Mouse (Mus musculus): ENCODE results near the gene Ube2h. TPM values are rescaled to one million over a fixed set of nuclear protein-coding genes. Genes with fewer than 3 reads are reported as not detected.

Ube2h gene
- polyA plus RNA-seq, 1 experiment = 69.7 TPM

DNA sequence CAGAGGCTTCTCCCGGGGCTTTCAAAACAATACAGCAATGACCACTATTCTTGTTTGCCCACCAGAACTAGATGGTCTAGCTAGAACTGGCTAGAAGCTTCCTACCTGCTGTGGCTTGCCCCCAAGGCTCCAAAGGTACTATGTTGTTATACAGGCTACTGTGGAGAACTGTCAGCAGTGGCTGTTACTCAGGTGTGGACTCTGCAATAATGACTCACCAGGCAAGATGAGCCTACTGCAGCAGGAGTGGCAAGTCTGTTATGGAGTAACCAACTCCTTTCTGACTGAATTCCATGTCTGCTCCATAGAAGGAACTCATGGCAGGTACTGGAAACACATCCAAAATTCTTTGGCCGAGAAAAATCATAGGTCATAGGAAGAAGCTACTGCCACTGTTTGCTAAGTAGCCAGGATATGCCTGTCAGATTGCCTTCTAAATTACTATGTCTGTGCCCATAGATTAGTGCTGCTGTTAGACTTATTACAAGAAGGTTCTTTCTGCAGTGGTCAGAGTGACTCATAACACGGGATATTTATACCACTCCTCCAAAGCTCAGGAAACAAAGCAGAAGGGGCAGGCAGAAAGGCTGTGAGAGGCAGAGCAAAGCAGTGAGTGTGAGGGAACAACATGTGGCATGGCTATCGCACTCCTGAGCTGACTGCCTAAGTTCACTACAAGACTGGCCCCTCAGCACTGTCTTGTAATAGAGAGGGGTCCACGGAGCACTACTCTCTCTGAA, 51.9 kb downstream of the Ube2h start:
- DNase-seq (ENCODE audit: low read depth in 1 of 2, low spot score in 2 of 2) = no peak
- peaks cover 17% of the 10 kb centered on the region for H3K36me3 ChIP-seq (ENCODE audit: control insufficient read depth, insufficient read depth, low read length)
- WGBS = 79% methylated on average over 5 of the region's 5 CpGs
- H3K27me3 ChIP-seq (ENCODE audit: control insufficient read depth, insufficient read depth, low read length) = no peaks in the 10 kb centered on the region
- H3K27ac ChIP-seq (ENCODE audit: insufficient read depth, low read length) = no peak overlapping the region
- no peaks in the 10 kb centered on the region for H3K4me1 ChIP-seq (ENCODE audit: control insufficient read depth, insufficient read depth, insufficient read length)
- H3K4me3 ChIP-seq (ENCODE audit: extremely low read depth, insufficient read depth, insufficient read length) = no peak overlapping the region
- TF ChIP-seq POLR2A (IDR thresholded peaks at IDR 0.05; ENCODE audit: low read depth, low read length) (no peak), CTCF (IDR thresholded peaks at IDR 0.05; ENCODE audit: extremely low read depth, insufficient read depth, insufficient read length, insufficient replicate concordance) (no peak)

- peaks cover 13% of the 10 kb centered on the region for H3K36me3 ChIP-seq (ENCODE audit: control insufficient read depth, insufficient read depth, low read length)
- H3K4me3 ChIP-seq (ENCODE audit: extremely low read depth, insufficient read depth, insufficient read length) = no peak overlapping the region
- H3K4me1 ChIP-seq (ENCODE audit: control insufficient read depth, insufficient read depth, insufficient read length) = no peaks in the 10 kb centered on the region
- 90% methylated on average over 3 of the region's 3 CpGs for WGBS
- H3K27me3 ChIP-seq (ENCODE audit: control insufficient read depth, insufficient read depth, low read length) = no peaks in the 10 kb centered on the region
- no peak for DNase-seq (ENCODE audit: low read depth in 1 of 2, low spot score in 2 of 2)
- TF ChIP-seq POLR2A (IDR thresholded peaks at IDR 0.05; ENCODE audit: low read depth, low read length) (no peak), CTCF (IDR thresholded peaks at IDR 0.05; ENCODE audit: extremely low read depth, insufficient read depth, insufficient read length, insufficient replicate concordance) (no peak)
- no peak overlapping the region for H3K27ac ChIP-seq (ENCODE audit: insufficient read depth, low read length)
Observed at GRCm38 (mm10) chr6:30248708-30249107, 55.6 kb downstream of the Ube2h start.

DNA sequence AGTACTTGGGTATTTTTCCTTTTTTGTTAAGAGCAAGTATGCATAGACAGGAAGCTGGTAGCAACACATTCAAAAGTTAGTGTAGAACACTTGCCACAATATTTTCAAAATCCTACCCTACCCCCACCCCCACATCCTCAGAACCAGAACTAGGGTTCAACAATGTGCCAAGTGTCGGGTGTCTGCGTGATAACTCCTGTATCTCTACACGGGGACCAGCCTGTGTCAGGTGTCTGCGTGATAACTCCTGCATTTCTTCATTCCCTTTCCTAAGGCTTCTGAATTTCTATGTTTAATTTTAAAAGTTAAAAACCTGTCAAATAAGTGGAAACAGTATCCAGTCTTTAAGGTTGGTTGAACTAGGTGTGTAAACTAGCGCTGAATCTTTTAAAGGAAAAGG, 58.4 kb downstream of the Ube2h start:
- H3K27ac ChIP-seq (ENCODE audit: insufficient read depth, low read length) = no peak overlapping the region
- no peak for DNase-seq (ENCODE audit: low read depth in 1 of 2, low spot score in 2 of 2)
- H3K36me3 ChIP-seq (ENCODE audit: control insufficient read depth, insufficient read depth, low read length) = peaks cover 6% of the 10 kb centered on the region
- TF ChIP-seq CTCF (IDR thresholded peaks at IDR 0.05; ENCODE audit: extremely low read depth, insufficient read depth, insufficient read length, insufficient replicate concordance) = no peak
- no peak for TF ChIP-seq POLR2A (IDR thresholded peaks at IDR 0.05; ENCODE audit: low read depth, low read length)
- no peaks in the 10 kb centered on the region for H3K27me3 ChIP-seq (ENCODE audit: control insufficient read depth, insufficient read depth, low read length)
- no peaks in the 10 kb centered on the region for H3K4me1 ChIP-seq (ENCODE audit: control insufficient read depth, insufficient read depth, insufficient read length)
- WGBS = 71% methylated on average over 5 of the region's 5 CpGs
- H3K4me3 ChIP-seq (ENCODE audit: extremely low read depth, insufficient read depth, insufficient read length) = no peak overlapping the region

DNA sequence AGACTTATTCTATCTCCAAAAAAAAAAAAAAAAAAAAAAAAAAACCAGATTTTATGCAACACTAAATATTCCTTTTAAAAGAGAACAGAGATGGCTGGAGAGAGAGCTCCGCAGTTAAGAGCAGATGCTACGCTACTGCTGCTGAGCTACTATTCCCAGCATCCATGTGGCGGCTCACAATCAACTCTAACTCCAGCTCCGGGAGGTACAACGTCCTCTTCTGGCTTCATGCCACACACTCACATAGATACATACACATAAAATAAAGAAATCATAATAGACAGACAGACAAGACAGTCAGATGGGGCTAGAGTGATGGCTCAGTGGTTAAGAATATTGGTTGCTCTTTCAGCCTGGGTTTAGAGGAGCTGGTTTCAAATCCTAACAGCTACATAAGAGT, 58.9 kb downstream of the Ube2h start:
- H3K27ac ChIP-seq (ENCODE audit: insufficient read depth, low read length) = no peak overlapping the region
- H3K4me3 ChIP-seq (ENCODE audit: extremely low read depth, insufficient read depth, insufficient read length) = no peak overlapping the region
- TF ChIP-seq POLR2A (IDR thresholded peaks at IDR 0.05; ENCODE audit: low read depth, low read length) (no peak), CTCF (IDR thresholded peaks at IDR 0.05; ENCODE audit: extremely low read depth, insufficient read depth, insufficient read length, insufficient replicate concordance) (no peak)
- H3K36me3 ChIP-seq (ENCODE audit: control insufficient read depth, insufficient read depth, low read length) = peaks cover 8% of the 10 kb centered on the region
- no peak for DNase-seq (ENCODE audit: low read depth in 1 of 2, low spot score in 2 of 2)
- H3K4me1 ChIP-seq (ENCODE audit: control insufficient read depth, insufficient read depth, insufficient read length) = no peaks in the 10 kb centered on the region
- H3K27me3 ChIP-seq (ENCODE audit: control insufficient read depth, insufficient read depth, low read length) = no peaks in the 10 kb centered on the region
- 94% methylated on average over 5 of the region's 5 CpGs for WGBS

DNA sequence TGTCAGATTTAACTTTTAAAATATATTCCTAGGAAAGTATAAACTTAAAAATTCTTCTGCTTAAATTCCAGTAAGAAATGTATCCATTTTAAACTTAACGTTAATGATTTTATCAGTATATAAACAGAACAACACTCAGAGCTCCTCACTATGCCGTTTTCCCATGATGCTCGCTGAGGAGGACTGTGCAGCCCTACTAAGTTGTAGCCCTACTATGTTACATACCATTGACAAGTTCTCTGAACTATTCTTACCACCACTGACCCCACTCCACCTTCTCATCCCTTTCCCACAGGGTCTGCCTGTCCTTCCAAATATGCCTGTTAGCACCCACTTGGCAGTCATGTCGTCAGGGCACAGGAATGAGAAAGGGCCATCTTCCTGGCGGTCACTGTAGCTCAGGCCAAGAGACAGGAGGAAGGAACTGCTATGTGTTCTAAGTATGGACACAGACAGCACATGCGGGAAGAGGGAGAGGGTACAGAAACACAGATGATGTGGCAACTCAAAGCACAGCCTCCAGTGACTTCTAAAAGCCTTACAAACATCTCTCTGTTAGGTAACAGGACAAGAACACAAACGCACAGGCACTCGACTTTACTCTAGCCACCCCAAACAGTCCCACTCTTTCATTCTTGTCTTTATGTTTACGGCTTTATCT, 60.9 kb downstream of the Ube2h start:
- H3K4me3 ChIP-seq (ENCODE audit: extremely low read depth, insufficient read depth, insufficient read length) = no peak overlapping the region
- H3K27me3 ChIP-seq (ENCODE audit: control insufficient read depth, insufficient read depth, low read length) = no peaks in the 10 kb centered on the region
- peaks cover 11% of the 10 kb centered on the region for H3K36me3 ChIP-seq (ENCODE audit: control insufficient read depth, insufficient read depth, low read length)
- no peak for DNase-seq (ENCODE audit: low read depth in 1 of 2, low spot score in 2 of 2)
- TF ChIP-seq POLR2A (IDR thresholded peaks at IDR 0.05; ENCODE audit: low read depth, low read length) (no peak), CTCF (IDR thresholded peaks at IDR 0.05; ENCODE audit: extremely low read depth, insufficient read depth, insufficient read length, insufficient replicate concordance) (no peak)
- H3K27ac ChIP-seq (ENCODE audit: insufficient read depth, low read length) = no peak overlapping the region
- no peaks in the 10 kb centered on the region for H3K4me1 ChIP-seq (ENCODE audit: control insufficient read depth, insufficient read depth, insufficient read length)
- 87% methylated on average over 9 of the region's 9 CpGs for WGBS

GRCm38 (mm10) chr6:30242928-30243327, 61.4 kb downstream of the Ube2h start:
- no peaks in the 10 kb centered on the region for H3K27me3 ChIP-seq (ENCODE audit: control insufficient read depth, insufficient read depth, low read length)
- peaks cover 11% of the 10 kb centered on the region for H3K36me3 ChIP-seq (ENCODE audit: control insufficient read depth, insufficient read depth, low read length)
- no peaks in the 10 kb centered on the region for H3K4me1 ChIP-seq (ENCODE audit: control insufficient read depth, insufficient read depth, insufficient read length)
- H3K4me3 ChIP-seq (ENCODE audit: extremely low read depth, insufficient read depth, insufficient read length) = no peak overlapping the region
- DNase-seq (ENCODE audit: low read depth in 1 of 2, low spot score in 2 of 2) = no peak
- TF ChIP-seq CTCF (IDR thresholded peaks at IDR 0.05; ENCODE audit: extremely low read depth, insufficient read depth, insufficient read length, insufficient replicate concordance) = no peak
- no peak for TF ChIP-seq POLR2A (IDR thresholded peaks at IDR 0.05; ENCODE audit: low read depth, low read length)
- 56% methylated on average over 4 of the region's 4 CpGs for WGBS
- no peak overlapping the region for H3K27ac ChIP-seq (ENCODE audit: insufficient read depth, low read length)

DNA sequence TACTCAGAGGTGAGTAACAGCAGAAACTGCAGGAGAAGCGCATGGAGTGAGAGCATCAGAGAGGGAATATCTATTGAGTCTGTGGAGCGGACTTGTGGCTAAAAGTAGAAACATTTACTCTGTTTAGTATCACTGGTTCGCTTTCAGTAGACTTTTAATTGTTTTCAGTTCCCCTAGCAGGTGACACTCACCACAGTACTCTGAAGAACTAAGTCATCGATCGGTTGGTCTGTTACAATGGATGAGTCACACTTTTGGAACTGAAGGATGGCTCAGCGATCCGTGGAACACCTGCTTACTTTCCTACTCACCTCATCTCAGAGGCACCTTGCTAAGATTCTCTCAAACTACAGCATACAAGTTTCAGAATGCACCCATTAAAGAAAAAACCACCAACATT, 64.2 kb downstream of the Ube2h start:
- H3K27me3 ChIP-seq (ENCODE audit: control insufficient read depth, insufficient read depth, low read length) = no peaks in the 10 kb centered on the region
- H3K36me3 ChIP-seq (ENCODE audit: control insufficient read depth, insufficient read depth, low read length) = peaks cover 11% of the 10 kb centered on the region
- H3K4me1 ChIP-seq (ENCODE audit: control insufficient read depth, insufficient read depth, insufficient read length) = no peaks in the 10 kb centered on the region
- no peak overlapping the region for H3K4me3 ChIP-seq (ENCODE audit: extremely low read depth, insufficient read depth, insufficient read length)
- 70% methylated on average over 7 of the region's 7 CpGs for WGBS
- no peak overlapping the region for H3K27ac ChIP-seq (ENCODE audit: insufficient read depth, low read length)
- no peak for DNase-seq (ENCODE audit: low read depth in 1 of 2, low spot score in 2 of 2)
- TF ChIP-seq CTCF (IDR thresholded peaks at IDR 0.05; ENCODE audit: extremely low read depth, insufficient read depth, insufficient read length, insufficient replicate concordance) (no peak), POLR2A (IDR thresholded peaks at IDR 0.05; ENCODE audit: low read depth, low read length) (no peak)

All from spleen, adult 2 months (tissue).